Mouse (Mus musculus) intestine, postnatal 0 days (tissue): ENCODE measurements at regions not wholly inside any gene's neighbourhood (a gene's known extent, or its start where the extent isn't known, plus 50 kb on each side); places are given as distances from the start of the nearest gene placed in this dataset.

Experiments
- ATAC-seq: fragments of 200-750 bp; cut with Nextera tagmentation; 2 replicates; pipeline ENCODE4 v1.8.0; 2017; ENCODE audit warnings: mild to moderate bottlenecking, moderate TSS enrichment, moderate library complexity
- H3K27ac ChIP-seq: fragments of 300-500 bp; sonication (generic); 2 replicates; pipeline ENCODE4 v1.5.1; 2014; ENCODE audit warnings: mild to moderate bottlenecking, low read depth, low read length, moderate library complexity
- H3K27me3 ChIP-seq: fragments of 300-500 bp; sonication (generic); replicated peaks from 2 replicates; pipeline ENCODE4 v1.6.1; 2014; ENCODE audit warnings: low read length, mixed read lengths; ENCODE audit not compliant: control insufficient read depth, insufficient read depth
- H3K36me3 ChIP-seq: fragments of 300-500 bp; sonication (generic); 2 replicates; pipeline ENCODE4 v1.6.1; 2014; ENCODE audit warnings: mild to moderate bottlenecking, moderate library complexity; ENCODE audit not compliant: control insufficient read depth, insufficient read depth
- H3K4me1 ChIP-seq: fragments of 300-500 bp; sonication (generic); replicated peaks from 2 replicates; pipeline ENCODE4 v1.6.1; 2014; ENCODE audit warnings: antibody characterized with exemption, low read length, mixed read lengths; ENCODE audit not compliant: control insufficient read depth, insufficient read depth
- H3K4me2 ChIP-seq: fragments of 300-500 bp; sonication (generic); replicated peaks from 2 replicates; pipeline ENCODE4 v1.6.1; 2014; ENCODE audit warnings: low read depth, mild to moderate bottlenecking, moderate library complexity
- H3K4me3 ChIP-seq: fragments of 300-500 bp; sonication (generic); 2 replicates; pipeline ENCODE4 v1.5.1; 2014; ENCODE audit warnings: low read depth, low read length
- H3K9ac ChIP-seq: fragments of 300-500 bp; sonication (generic); 2 replicates; pipeline ENCODE4 v1.6.1; 2014; ENCODE audit warnings: mild to moderate bottlenecking, low read depth, low read length
- H3K9me3 ChIP-seq: fragments of 300-500 bp; sonication (generic); 2 replicates; pipeline ENCODE4 v1.6.1; 2016; ENCODE audit warnings: mixed run types; ENCODE audit not compliant: control insufficient read depth
- CTCF ChIP-seq: sonication (generic); IDR thresholded peaks from 2 replicates; pipeline ENCODE4 v1.5.1; 2016; ENCODE audit warnings: low read depth, mild to moderate bottlenecking, control low read depth, antibody characterized with exemption, moderate library complexity
- WGBS: fragments of 180-500 bp; shearing (Covaris S2); extraction: QIAGEN DNeasy Blood & Tissue Kit; methylation state at CpG from one replicate; pipeline ENCODE4 v1.1.7; 2014; 5-methylcytosine and 5-hydroxymethylcytosine counted together

DNA sequence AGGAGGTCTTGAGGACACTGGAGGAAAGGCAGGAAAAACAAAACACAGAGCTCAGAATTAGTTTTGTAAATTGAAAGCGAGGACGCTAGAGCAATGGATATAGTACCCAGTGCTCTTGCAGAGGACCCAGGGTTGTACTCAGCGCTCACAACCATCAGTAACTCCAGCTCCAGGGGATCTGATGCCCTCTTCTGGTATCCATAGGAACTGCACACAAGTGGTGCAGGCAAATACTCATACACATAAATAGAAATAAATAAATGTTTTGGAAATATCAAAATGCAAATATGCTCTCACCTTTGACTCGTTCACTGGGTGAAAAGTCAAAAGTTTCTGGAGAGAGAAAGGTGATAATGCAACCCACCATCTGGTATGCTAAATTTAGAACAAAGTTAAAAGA lies 267.8 kb upstream of the Onecut1 start:
- 83% methylated on average over 4 of the region's 4 CpGs for WGBS
- Histone ChIP-seq H3K36me3 (no peaks in the 10 kb centered on the region), H3K9me3 (no peaks in the 10 kb centered on the region), H3K4me3 (no peak overlapping the region), H3K4me2 (no peak overlapping the region), H3K27me3 (no peaks in the 10 kb centered on the region), H3K9ac (no peak overlapping the region), H3K27ac (no peak overlapping the region), H3K4me1 (no peaks in the 10 kb centered on the region)
- no peak for TF ChIP-seq CTCF
- no peak for ATAC-seq

DNA sequence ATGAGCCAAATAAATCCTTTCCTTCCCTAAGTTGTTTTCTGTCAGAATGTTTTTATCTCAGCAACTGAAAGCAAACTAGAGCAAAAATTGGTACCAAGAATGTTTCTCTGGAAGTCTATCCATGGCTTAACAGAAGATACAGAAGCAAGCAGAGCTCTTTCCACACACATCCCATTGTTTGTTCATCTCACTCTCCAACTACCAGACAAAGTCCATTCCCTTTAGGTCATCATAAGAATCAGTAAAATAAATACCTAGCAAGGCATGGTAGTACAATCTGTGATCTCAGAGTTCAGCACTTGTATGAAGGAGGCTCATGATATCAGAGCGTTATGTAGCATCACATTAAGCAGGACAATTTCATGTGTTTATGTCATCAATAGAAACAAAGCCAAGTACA lies 257.3 kb upstream of the Onecut1 start:
- H3K27ac ChIP-seq, result no peak overlapping the region
- no peaks in the 10 kb centered on the region for H3K4me1 ChIP-seq
- H3K27me3 ChIP-seq, result no peaks in the 10 kb centered on the region
- TF ChIP-seq CTCF, result no peak
- H3K4me3 ChIP-seq, result no peak overlapping the region
- no peaks in the 10 kb centered on the region for H3K9me3 ChIP-seq
- no peak overlapping the region for H3K4me2 ChIP-seq
- 88% methylated on average over 1 of the region's 1 CpGs for WGBS
- H3K36me3 ChIP-seq, result no peaks in the 10 kb centered on the region
- H3K9ac ChIP-seq, result no peak overlapping the region
- no peak for ATAC-seq

DNA sequence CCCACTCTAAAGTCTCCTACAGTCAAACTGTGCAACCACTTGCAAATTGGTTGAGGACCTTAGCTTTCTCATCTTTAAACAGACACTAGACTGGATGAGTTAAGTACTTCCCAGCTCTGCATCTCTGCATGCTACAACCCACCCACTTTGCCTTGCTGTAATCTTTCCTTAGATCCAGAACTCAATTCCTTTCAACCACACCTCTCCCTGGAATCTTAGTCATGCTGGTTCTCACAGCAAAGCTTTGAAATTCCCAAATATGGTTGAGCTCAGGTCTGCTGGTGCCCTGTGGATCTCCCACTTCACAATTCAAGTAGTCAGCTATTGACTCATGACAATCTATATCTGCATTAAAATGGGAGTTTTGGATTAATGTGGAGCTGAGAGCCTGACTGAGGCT lies 239.8 kb upstream of the Onecut1 start:
- no peak overlapping the region for H3K9ac ChIP-seq
- H3K36me3 ChIP-seq, result no peaks in the 10 kb centered on the region
- no peaks in the 10 kb centered on the region for H3K4me1 ChIP-seq
- no peak for ATAC-seq
- H3K4me3 ChIP-seq, result no peak overlapping the region
- H3K27ac ChIP-seq, result no peak overlapping the region
- H3K27me3 ChIP-seq, result no peaks in the 10 kb centered on the region
- H3K4me2 ChIP-seq, result no peak overlapping the region
- no peaks in the 10 kb centered on the region for H3K9me3 ChIP-seq
- no peak for TF ChIP-seq CTCF

- H3K4me1 ChIP-seq, result no peaks in the 10 kb centered on the region
- H3K9ac ChIP-seq, result no peak overlapping the region
- H3K4me2 ChIP-seq, result no peak overlapping the region
- H3K9me3 ChIP-seq, result no peaks in the 10 kb centered on the region
- no peak; the same call in 1 of the 2 replicates for ATAC-seq
- no peaks in the 10 kb centered on the region for H3K27me3 ChIP-seq
- 62% methylated on average over 2 of the region's 2 CpGs for WGBS
- H3K4me3 ChIP-seq, result no peak overlapping the region
- TF ChIP-seq CTCF, result no peak
- no peak overlapping the region for H3K27ac ChIP-seq
- no peaks in the 10 kb centered on the region for H3K36me3 ChIP-seq
Observed at GRCm38 (mm10) chr9:74645394-74645793, 216.3 kb upstream of the Onecut1 start.

GRCm38 (mm10) chr9:74650036-74650435 lies 211.7 kb upstream of the Onecut1 start:
- 62% methylated on average over 5 of the region's 5 CpGs for WGBS
- Histone ChIP-seq H3K4me3 (no peak overlapping the region), H3K4me1 (no peaks in the 10 kb centered on the region), H3K4me2 (no peak overlapping the region), H3K9ac (no peak overlapping the region), H3K27me3 (no peaks in the 10 kb centered on the region), H3K9me3 (no peaks in the 10 kb centered on the region), H3K27ac (no peak overlapping the region), H3K36me3 (no peaks in the 10 kb centered on the region)
- TF ChIP-seq CTCF, result no peak
- ATAC-seq, result no peak

GRCm38 (mm10) chr9:74655956-74656355 lies 205.8 kb upstream of the Onecut1 start:
- Histone ChIP-seq H3K4me3 (no peak overlapping the region), H3K9ac (no peak overlapping the region)

GRCm38 (mm10) chr9:74656392-74656791 lies 205.3 kb upstream of the Onecut1 start:
- no peak overlapping the region for H3K9ac ChIP-seq
- H3K27ac ChIP-seq, result no peak overlapping the region
- H3K4me1 ChIP-seq, result no peaks in the 10 kb centered on the region
- no peak for TF ChIP-seq CTCF
- H3K4me3 ChIP-seq, result no peak overlapping the region
- no peaks in the 10 kb centered on the region for H3K27me3 ChIP-seq
- WGBS, result 46% methylated on average over 10 of the region's 10 CpGs
- no peak overlapping the region for H3K4me2 ChIP-seq
- H3K9me3 ChIP-seq, result no peaks in the 10 kb centered on the region
- no peaks in the 10 kb centered on the region for H3K36me3 ChIP-seq
- ATAC-seq, result no peak

More at GRCm38 (mm10) chr9:74655956-74656355, 205.8 kb upstream of the Onecut1 start:
- Histone ChIP-seq H3K9me3 (no peaks in the 10 kb centered on the region), H3K27ac (no peak overlapping the region), H3K4me1 (no peaks in the 10 kb centered on the region), H3K4me2 (no peak overlapping the region), H3K36me3 (no peaks in the 10 kb centered on the region), H3K27me3 (no peaks in the 10 kb centered on the region)
- no peak for TF ChIP-seq CTCF
- no peak for ATAC-seq
- 30% methylated on average over 1 of the region's 1 CpGs for WGBS
